Mouse (Mus musculus) ES-Bruce4 (cell line): ENCODE data around the gene Aunip. TPM values are rescaled to one million over a fixed set of nuclear protein-coding genes. Genes with fewer than 3 reads are reported as not detected.

ENCODE experiments used
- H3K27ac ChIP-seq: 2 replicates; pipeline ENCODE4 v1.5.1; 2012; ENCODE audit warnings: low read length, inconsistent platforms; ENCODE audit not compliant: insufficient read depth
- H3K27me3 ChIP-seq: 2 replicates; pipeline ENCODE4 v1.6.1; 2012; ENCODE audit warnings: mild to moderate bottlenecking, low read length, inconsistent platforms; ENCODE audit not compliant: control insufficient read depth, poor library complexity, insufficient read depth, severe bottlenecking
- H3K36me3 ChIP-seq: 2 replicates; pipeline ENCODE4 v1.6.1; 2012; ENCODE audit warnings: inconsistent platforms, mild to moderate bottlenecking, low read length, moderate library complexity; ENCODE audit not compliant: control insufficient read depth, poor library complexity, insufficient read depth, severe bottlenecking
- H3K4me1 ChIP-seq: one replicate; pipeline ENCODE4 v1.8.1; 2011; ENCODE audit warnings: low read length; ENCODE audit not compliant: control insufficient read depth, insufficient read depth
- H3K4me3 ChIP-seq: 2 replicates; pipeline ENCODE4 v1.5.1; 2011; ENCODE audit warnings: low read depth, mild to moderate bottlenecking, low read length
- H3K9ac ChIP-seq: 2 replicates; pipeline ENCODE4 v1.6.1; 2012; ENCODE audit warnings: low read depth, mild to moderate bottlenecking, inconsistent platforms; ENCODE audit not compliant: poor library complexity, severe bottlenecking
- H3K9me3 ChIP-seq: replicated peaks from 2 replicates; pipeline ENCODE4 v1.6.1; 2012; ENCODE audit warnings: mild to moderate bottlenecking, low read length, inconsistent platforms; ENCODE audit not compliant: control insufficient read depth, poor library complexity, insufficient read depth, severe bottlenecking
- CTCF ChIP-seq: IDR thresholded peaks from one replicate; pipeline ENCODE4 v1.8.1; 2011; ENCODE audit warnings: low read depth, low read length
- EP300 ChIP-seq: IDR thresholded peaks from 2 replicates; pipeline ENCODE4 v1.6.1; 2011; ENCODE audit warnings: low read depth, low read length; ENCODE audit not compliant: insufficient read depth
- POLR2A ChIP-seq: IDR thresholded peaks from one replicate; pipeline ENCODE4 v1.8.1; 2011; ENCODE audit warnings: low read length; ENCODE audit not compliant: insufficient read depth
- polyA plus RNA-seq: library from polyadenylated mRNA; stranded (reverse); fragments of >200 nt; gene quantifications from 2 replicates; pipeline ENCODE4 v1.2.4, GENCODE M21; 2011; ENCODE audit warnings: low read depth; ENCODE audit not compliant: missing spikeins, insufficient read depth, insufficient read length

Gene Aunip
- polyA plus RNA-seq, 1 experiment: 38.3 TPM

- no peaks in the 10 kb centered on the region for H3K27me3 ChIP-seq
- H3K4me1 ChIP-seq: no peaks in the 10 kb centered on the region
- H3K27ac ChIP-seq: no peak overlapping the region
- H3K9me3 ChIP-seq: no peaks in the 10 kb centered on the region
- no peak overlapping the region for H3K4me3 ChIP-seq
- no peak for TF ChIP-seq CTCF
- no peak for TF ChIP-seq EP300
- no peak for TF ChIP-seq POLR2A
- H3K36me3 ChIP-seq: no peaks in the 10 kb centered on the region
- no peak overlapping the region for H3K9ac ChIP-seq
Observed at GRCm38 (mm10) chr4:134505966-134506594, 4.7 kb upstream of the Aunip start.

- TF ChIP-seq CTCF (no peak), EP300 (no peak), POLR2A (no peak)
- Histone ChIP-seq H3K9ac (peak overlapping the region; percentile 52), H3K4me3 (peak overlapping the region; percentile 44)
Observed at GRCm38 (mm10) chr4:134506713-134507112, 4.1 kb upstream of the Aunip start.

GRCm38 (mm10) chr4:134510396-134510795, 403 bp upstream of the Aunip start:
- Histone ChIP-seq H3K27ac (no peak overlapping the region), H3K9ac (no peak overlapping the region), H3K36me3 (no peaks in the 10 kb centered on the region; the same call in 1 of the 2 replicates), H3K4me3 (no peak overlapping the region), H3K27me3 (no peaks in the 10 kb centered on the region), H3K9me3 (no peaks in the 10 kb centered on the region), H3K4me1 (peaks cover 1% of the 10 kb centered on the region)
- TF ChIP-seq EP300: no peak
- no peak for TF ChIP-seq CTCF
- TF ChIP-seq POLR2A: no peak

More at GRCm38 (mm10) chr4:134506713-134507112, 4.1 kb upstream of the Aunip start:
- H3K27me3 ChIP-seq: no peaks in the 10 kb centered on the region
- no peak overlapping the region for H3K27ac ChIP-seq
- no peaks in the 10 kb centered on the region for H3K4me1 ChIP-seq
- H3K36me3 ChIP-seq: no peaks in the 10 kb centered on the region
- H3K9me3 ChIP-seq: no peaks in the 10 kb centered on the region

GRCm38 (mm10) chr4:134511730-134512129, 931 bp downstream of the Aunip start:
- H3K9ac ChIP-seq: peak overlapping the region; percentile 77
- H3K27ac ChIP-seq: no peak overlapping the region
- H3K4me1 ChIP-seq: peaks cover 3% of the 10 kb centered on the region
- H3K27me3 ChIP-seq: no peaks in the 10 kb centered on the region
- H3K4me3 ChIP-seq: peak overlapping the region; percentile 60
- no peaks in the 10 kb centered on the region for H3K9me3 ChIP-seq
- no peaks in the 10 kb centered on the region; the same call in 1 of the 2 replicates for H3K36me3 ChIP-seq
- TF ChIP-seq EP300 (no peak), CTCF (no peak), POLR2A (no peak)

GRCm38 (mm10) chr4:134512798-134513197, 2.0 kb downstream of the Aunip start:
- no peaks in the 10 kb centered on the region; the same call in 1 of the 2 replicates for H3K36me3 ChIP-seq
- TF ChIP-seq EP300 (no peak), POLR2A (no peak), CTCF (peak; percentile 26)
- H3K4me1 ChIP-seq: peaks cover 8% of the 10 kb centered on the region
- H3K4me3 ChIP-seq: peak overlapping the region; percentile 41
- H3K27ac ChIP-seq: peak overlapping the region; percentile 5; the same call in 1 of the 2 replicates
- H3K9ac ChIP-seq: no peak overlapping the region
- no peaks in the 10 kb centered on the region for H3K9me3 ChIP-seq
- H3K27me3 ChIP-seq: no peaks in the 10 kb centered on the region

- H3K27me3 ChIP-seq: no peaks in the 10 kb centered on the region
- no peak overlapping the region for H3K9ac ChIP-seq
- no peaks in the 10 kb centered on the region; the same call in 1 of the 2 replicates for H3K36me3 ChIP-seq
- peaks cover 8% of the 10 kb centered on the region for H3K4me1 ChIP-seq
- no peak overlapping the region for H3K4me3 ChIP-seq
- no peaks in the 10 kb centered on the region for H3K9me3 ChIP-seq
- no peak overlapping the region for H3K27ac ChIP-seq
- TF ChIP-seq CTCF (no peak), EP300 (no peak), POLR2A (no peak)
Observed at GRCm38 (mm10) chr4:134514309-134514930, 3.6 kb downstream of the Aunip start.
